Mouse (Mus musculus) adrenal gland, adult 2 months (tissue): ENCODE data around the gene Tomt. TPM values are rescaled to one million over a fixed set of nuclear protein-coding genes. Genes with fewer than 3 reads are reported as not detected.
A peak's percentile ranks its signal among the peaks of the same experiment; 100 is the strongest.
"Not testable (repeated sequence)": the region's sequence is repeated elsewhere in the genome, so short reads cannot be mapped to it uniquely, and the experiment has no call there.

Experiments used
- DNase-seq: peaks from one replicate; pipeline ENCODE4 v3.0.0; 2021
- long read RNA-seq: library from polyadenylated mRNA; stranded (forward); transcript quantifications from one replicate; pipeline ENCODE4 v2.0.0, GENCODE M21; 2021
- polyA plus RNA-seq: library from polyadenylated mRNA; depleted of rRNA; stranded (reverse); fragments of >200 nt; gene quantifications from 2 replicates; pipeline ENCODE4 v1.2.3, GENCODE M21; 2012; rRNA removed
- total RNA-seq, 2 experiments: library from RNA; stranded (reverse); gene quantifications; 2 replicates each; pipeline ENCODE4 v1.2.3; 2021

Tomt gene
- total RNA-seq (not detected), polyA plus RNA-seq (not detected in 2 replicates)
- long read RNA-seq: 0 reads

- DNase-seq: no peak
Measured at GRCm38 (mm10) chr7:101906287-101906681, at the start of gene Tomt. Gene Tomt, minus strand, starts transcription at chr7:101906359.

DNA sequence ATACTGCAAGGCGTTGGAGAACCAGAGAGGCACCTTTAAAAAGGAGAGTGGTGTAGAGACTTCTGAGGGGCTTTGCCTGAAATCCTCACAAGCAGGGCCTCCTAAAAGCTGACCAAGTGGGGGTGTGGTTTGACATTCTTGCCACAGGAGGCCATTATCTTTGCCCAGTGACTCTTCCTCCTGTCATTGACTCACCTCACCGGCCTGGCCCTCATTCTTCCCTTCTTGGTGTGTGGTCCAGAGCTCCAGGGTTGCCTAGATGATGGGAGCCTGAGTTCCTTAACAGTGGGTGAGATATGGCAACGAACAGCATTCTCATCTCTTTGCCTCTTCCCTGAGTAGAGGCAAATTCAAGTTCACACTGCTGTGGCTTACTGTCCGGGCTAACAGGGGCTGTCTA lies 49.7 kb upstream of the Tomt start:
- DNase-seq: peak; percentile 38

GRCm38 (mm10) chr7:101955276-101955675 lies 49.1 kb upstream of the Tomt start:
- no peak for DNase-seq

GRCm38 (mm10) chr7:101954163-101954562 lies 48.0 kb upstream of the Tomt start:
- peak; percentile 54 for DNase-seq

DNA sequence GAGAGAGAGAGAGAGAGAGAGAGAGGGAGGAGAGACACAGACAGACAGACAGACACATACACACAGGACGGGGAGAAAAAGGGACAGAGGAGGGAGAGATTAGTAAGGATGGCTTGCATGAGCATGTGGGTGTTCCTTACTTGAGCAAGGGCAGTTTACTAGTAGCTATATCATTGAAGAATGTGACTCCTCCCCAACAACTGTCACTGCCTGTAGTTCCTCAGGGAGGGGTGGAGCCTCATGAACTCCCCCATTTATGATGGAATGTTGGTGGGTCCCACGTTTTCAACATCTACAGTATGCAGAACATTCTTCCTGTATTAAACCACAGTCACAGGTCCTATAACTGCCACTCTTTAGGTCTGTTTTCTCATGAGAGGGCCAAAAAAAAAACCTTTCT lies 45.9 kb upstream of the Tomt start:
- DNase-seq: no peak

GRCm38 (mm10) chr7:101951648-101952047 lies 45.5 kb upstream of the Tomt start:
- DNase-seq: no peak

DNA sequence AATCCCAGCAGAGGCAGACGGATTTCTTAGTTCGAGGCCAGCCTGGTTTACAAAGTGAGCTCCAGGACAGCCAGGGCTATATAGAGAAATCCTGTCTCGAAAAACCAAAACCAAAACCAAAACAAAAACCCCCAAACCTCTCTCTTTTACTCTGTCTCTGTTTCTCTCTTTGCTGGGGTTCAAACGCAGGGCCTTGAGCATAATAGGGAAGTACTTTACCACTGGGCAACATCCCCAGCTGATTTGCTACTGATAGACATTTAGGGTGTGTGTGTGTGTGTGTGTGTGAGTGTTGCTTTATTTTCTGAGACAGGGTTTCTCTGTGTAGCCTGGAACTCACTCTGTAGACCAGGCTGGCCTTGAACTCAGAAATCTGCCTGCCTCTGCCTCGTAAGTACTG lies 42.8 kb upstream of the Tomt start:
- not testable (repeated sequence) for DNase-seq

- DNase-seq: no peak
Measured at GRCm38 (mm10) chr7:101939758-101940157, 33.6 kb upstream of the Tomt start.

DNA sequence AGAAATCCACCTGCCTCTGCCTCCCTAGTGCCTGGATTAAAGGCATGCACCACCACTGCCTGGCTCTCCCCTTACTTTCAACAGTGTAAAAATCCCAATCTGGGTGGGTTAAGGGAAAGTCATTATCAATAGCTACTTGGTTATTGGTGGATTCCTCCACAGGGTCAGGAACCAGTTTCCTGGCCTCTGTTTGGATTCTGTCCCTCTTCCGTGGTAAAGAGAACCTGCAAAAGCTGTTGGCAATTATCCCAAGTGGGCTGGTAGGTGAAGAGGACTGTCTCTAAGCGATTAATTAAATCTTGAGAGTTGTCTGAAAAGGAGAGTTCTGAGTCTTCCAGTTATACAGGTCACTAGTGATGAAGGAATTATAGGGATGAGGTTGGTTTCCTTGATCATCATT lies 32.2 kb upstream of the Tomt start:
- no peak for DNase-seq

- no peak for DNase-seq
Measured at GRCm38 (mm10) chr7:101937569-101937968, 31.4 kb upstream of the Tomt start.

- DNase-seq: no peak
Measured at GRCm38 (mm10) chr7:101936996-101937395, 30.8 kb upstream of the Tomt start.

DNA sequence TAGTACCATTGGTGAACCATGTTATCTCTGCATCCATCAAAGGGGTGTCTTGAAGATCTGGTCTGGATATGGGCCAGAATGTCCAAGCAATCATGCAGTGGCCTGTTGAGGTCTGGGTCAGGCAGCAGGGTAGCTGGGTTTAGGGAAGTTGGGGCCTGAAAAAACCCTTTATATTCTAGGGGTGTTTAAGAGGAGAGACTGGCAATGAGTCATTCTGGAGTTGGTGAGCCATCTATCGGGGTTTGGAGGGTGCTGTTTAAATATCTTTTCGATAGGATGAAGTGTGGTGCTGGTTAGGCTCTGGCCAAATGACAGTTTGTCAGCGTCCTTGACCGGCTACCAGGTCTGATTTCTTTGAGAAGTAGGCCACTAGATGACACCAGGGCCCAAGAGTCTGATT lies 29.8 kb upstream of the Tomt start:
- DNase-seq: peak; percentile 63

GRCm38 (mm10) chr7:101933751-101934240 lies 27.6 kb upstream of the Tomt start, which contains the start of the genes Lrrc51 and Numa1:
Gene Lrrc51, minus strand, starts transcription at chr7:101933895.
Gene Numa1, plus strand, starts transcription at chr7:101934111.
- DNase-seq: peak; percentile 98

DNA sequence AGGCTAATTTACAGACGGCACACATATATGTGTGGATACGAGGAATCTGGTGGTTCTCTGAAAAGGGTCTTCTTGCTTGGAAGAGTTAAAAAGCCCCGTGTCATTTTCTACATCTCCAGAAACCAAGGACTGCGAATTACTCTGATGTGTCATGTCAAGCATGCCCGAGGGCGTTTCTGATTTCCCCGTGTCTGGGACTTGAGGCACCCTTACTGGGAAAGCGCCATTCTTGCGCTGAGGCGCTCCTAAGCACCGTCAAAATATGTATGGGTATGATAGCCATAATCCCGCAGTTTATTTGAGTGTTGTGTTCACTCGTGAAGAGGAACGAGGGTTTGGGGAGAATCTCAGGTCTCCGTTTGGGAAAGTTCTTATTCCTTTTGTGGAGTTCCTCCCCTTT lies 27.1 kb upstream of the Tomt start:
- DNase-seq: no peak

DNA sequence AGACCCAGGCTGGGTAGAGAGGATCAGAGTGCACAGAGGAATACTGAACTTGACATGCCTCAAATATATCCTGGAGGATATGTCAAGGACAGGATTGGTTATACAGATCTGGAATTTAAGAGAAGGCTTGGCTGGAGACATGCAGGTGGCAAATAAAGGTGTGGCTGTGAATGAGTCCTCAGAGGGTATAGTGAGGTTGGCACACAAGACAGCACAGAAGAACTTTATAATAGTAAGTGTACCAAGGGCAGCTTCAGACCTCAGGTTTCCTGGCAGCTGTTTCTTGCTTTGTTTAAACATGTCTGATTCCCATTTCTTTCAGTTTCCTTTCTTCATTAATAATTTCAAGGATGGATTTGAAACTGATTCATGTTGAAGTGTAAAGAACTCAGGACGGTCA lies 26.4 kb upstream of the Tomt start:
- DNase-seq: no peak

DNA sequence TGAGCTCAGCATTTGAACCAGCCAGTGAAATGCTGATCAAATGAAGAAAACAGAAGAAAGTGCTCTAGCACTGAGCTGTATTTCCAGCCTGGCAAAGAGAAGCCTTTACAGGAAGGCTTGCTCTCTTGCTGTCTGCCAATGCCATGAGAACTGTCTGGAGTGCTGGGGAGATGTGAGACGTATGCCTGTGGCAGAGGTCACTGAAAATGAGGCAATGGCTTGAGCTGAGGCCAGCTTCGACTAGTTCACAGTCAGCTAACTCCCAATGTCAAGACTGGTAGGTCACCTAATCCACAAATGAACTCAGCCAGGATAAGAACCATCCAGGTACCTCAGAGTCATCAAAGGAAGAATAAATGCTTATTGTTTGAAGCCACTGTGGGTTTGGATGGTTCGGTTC lies 21.9 kb upstream of the Tomt start:
- peak; percentile 45 for DNase-seq

- DNase-seq: not testable (repeated sequence)
Measured at GRCm38 (mm10) chr7:101925892-101926291, 19.7 kb upstream of the Tomt start.

GRCm38 (mm10) chr7:101918071-101918470 lies 11.9 kb upstream of the Tomt start:
- peak; percentile 61 for DNase-seq

DNA sequence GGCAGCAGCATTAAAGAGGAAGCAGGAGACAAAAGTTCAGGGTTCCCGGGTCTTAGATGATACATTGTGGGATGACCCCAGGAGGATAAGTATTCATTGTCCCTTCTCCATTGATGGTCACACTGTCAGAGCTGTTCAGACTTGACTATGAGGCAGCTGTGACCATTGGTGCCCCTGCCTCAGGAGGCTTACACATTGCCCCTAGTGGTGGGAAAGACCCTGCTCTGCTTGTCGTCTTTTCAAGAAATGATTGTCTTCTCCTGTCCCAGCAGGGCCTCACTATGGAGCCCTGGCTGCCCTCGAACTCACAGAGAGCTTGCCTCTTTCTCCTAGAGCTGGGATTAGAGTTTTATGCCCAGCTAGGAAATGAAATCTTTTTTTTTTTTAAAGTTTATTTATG lies 5.8 kb upstream of the Tomt start:
- DNase-seq: no peak

DNA sequence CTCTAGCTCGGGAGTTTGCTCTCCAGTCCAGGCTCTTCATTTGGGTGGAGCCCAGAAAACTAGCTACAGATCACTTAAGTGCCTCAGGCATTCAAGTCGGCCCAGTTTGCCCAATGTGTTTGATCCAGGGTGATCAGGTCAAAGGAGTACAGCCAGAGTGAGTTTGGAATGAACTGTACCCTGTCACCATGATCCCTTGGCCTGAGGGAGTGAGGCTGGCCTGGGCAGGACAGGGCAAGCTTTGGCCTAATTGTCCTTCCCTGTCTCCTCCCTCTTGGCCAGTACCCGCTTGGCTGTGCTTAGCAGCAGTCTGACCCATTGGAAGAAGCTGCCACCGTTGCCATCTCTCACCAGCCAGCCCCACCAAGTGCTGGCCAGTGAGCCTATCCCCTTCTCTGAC lies 4.0 kb upstream of the Tomt start:
- DNase-seq: peak; percentile 45

DNA sequence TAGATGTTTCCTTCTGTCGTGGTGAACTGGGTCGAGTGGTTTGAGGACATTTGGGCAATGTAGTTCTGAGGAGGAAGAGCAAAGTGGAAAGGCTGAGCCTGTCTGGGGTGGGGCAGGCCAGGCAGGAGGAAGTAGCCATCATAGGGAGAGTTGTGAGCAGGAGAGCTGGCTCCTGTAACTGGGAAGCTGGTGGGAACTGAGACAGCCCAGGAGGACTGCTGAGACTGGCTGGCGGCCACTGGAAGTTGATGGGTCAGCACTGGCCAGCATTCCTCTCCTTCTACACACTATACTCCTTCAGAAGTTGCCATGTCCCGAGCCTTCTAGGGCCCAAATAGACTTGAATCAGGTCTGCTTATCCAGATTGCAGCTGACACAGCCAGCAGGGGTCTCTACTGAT lies 2.2 kb upstream of the Tomt start:
- DNase-seq: peak; percentile 24

DNA sequence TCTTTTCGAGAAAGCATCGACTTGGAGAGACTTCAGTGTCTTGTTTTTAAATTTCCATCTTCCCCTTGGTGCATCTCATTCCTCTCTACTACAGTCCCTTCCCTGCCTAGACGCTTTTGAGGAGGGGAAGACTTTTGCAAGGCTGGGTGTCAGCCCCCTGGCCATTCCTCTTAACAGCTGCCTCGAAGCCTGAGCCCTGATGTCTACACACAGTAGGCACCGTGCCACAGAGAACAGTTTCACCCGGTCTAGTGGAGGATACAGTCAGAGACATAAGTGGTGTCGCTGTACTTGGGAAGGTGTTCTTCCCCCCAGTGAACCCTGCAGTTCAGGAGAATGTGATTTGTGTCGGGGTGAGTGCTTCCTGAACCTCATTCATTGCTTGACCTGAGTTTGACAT lies 537 bp upstream of the Tomt start:
- DNase-seq: no peak

GRCm38 (mm10) chr7:101905561-101906286 lies 435 bp downstream of the Tomt start, which contains the start of gene Lamtor1:
Gene Lamtor1, plus strand, starts transcription at chr7:101905904.
- DNase-seq: peak; percentile 100

DNA sequence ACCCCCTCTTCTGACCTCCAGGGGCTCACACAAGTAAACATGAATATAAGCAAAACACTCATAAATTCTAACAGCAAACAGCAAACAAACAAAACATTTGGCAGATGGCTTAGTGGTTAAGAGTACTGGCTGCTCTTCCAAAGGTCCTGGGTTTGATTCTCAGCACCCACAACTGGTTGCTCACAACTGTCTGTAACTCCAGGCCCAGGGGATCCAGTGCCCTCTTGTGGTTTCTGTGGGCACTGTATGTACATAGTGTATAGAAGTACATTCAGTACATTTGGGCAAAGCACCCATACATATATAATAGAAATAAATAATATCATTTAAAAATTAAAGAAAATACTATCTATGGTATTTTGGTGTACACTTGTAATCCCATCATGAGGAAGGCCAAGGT lies 3.3 kb downstream of the Tomt start:
- DNase-seq: no peak
